Mouse (Mus musculus): ENCODE results near the gene Laptm5. TPM values are rescaled to one million over a fixed set of nuclear protein-coding genes. Genes with fewer than 3 reads are reported as not detected.

The Laptm5 gene
- polyA plus RNA-seq, 1 experiment from 2014 or later, result 16.7 TPM

- Histone ChIP-seq H3K27me3 (no peaks in the 10 kb centered on the region), H3K4me2 (no peak overlapping the region), H3K9ac (no peak overlapping the region), H3K27ac (peak overlapping the region; percentile 48), H3K36me3 (ENCODE audit: poor library complexity, severe bottlenecking) (no peaks in the 10 kb centered on the region), H3K4me1 (peaks cover 14% of the 10 kb centered on the region), H3K4me3 (no peak overlapping the region), H3K9me3 (replicated peaks) (no peaks in the 10 kb centered on the region)
- 67% methylated on average over 7 of the region's 7 CpGs for WGBS
- no peak for ATAC-seq
Measured at GRCm38 (mm10) chr4:130900746-130901145, 12.2 kb upstream of the Laptm5 start.

- H3K4me3 ChIP-seq, result no peak overlapping the region
- no peak overlapping the region for H3K4me2 ChIP-seq
- no peaks in the 10 kb centered on the region for H3K36me3 ChIP-seq (ENCODE audit: poor library complexity, severe bottlenecking)
- ATAC-seq, result no peak
- no peak overlapping the region for H3K27ac ChIP-seq
- H3K4me1 ChIP-seq, result peaks cover 17% of the 10 kb centered on the region
- WGBS, result 70% methylated on average over 8 of the region's 8 CpGs
- no peaks in the 10 kb centered on the region for H3K9me3 ChIP-seq (replicated peaks)
- H3K9ac ChIP-seq, result no peak overlapping the region
- H3K27me3 ChIP-seq, result no peaks in the 10 kb centered on the region
Measured at GRCm38 (mm10) chr4:130902289-130902781, 10.6 kb upstream of the Laptm5 start.

GRCm38 (mm10) chr4:130905025-130905424, 7.9 kb upstream of the Laptm5 start:
- Histone ChIP-seq H3K9ac (0 out of 2 replicates have a peak overlapping the region, but pooled peaks have one; percentile 2), H3K4me1 (peaks cover 15% of the 10 kb centered on the region), H3K27ac (no peak overlapping the region), H3K9me3 (replicated peaks) (no peaks in the 10 kb centered on the region), H3K27me3 (no peaks in the 10 kb centered on the region), H3K4me2 (no peak overlapping the region), H3K36me3 (ENCODE audit: poor library complexity, severe bottlenecking) (no peaks in the 10 kb centered on the region), H3K4me3 (no peak overlapping the region)
- ATAC-seq, result no peak
- 78% methylated on average over 7 of the region's 7 CpGs for WGBS

- Histone ChIP-seq H3K4me2 (no peak overlapping the region), H3K36me3 (ENCODE audit: poor library complexity, severe bottlenecking) (no peaks in the 10 kb centered on the region), H3K4me1 (peaks cover 15% of the 10 kb centered on the region), H3K4me3 (no peak overlapping the region), H3K27me3 (no peaks in the 10 kb centered on the region), H3K9me3 (replicated peaks) (no peaks in the 10 kb centered on the region), H3K27ac (no peak overlapping the region), H3K9ac (no peak overlapping the region)
- WGBS, result 84% methylated on average over 6 of the region's 6 CpGs
- ATAC-seq, result no peak
Measured at GRCm38 (mm10) chr4:130905882-130906281, 7.0 kb upstream of the Laptm5 start.

GRCm38 (mm10) chr4:130906296-130906695, 6.6 kb upstream of the Laptm5 start:
- H3K27me3 ChIP-seq, result no peaks in the 10 kb centered on the region
- no peak overlapping the region for H3K4me3 ChIP-seq
- H3K4me1 ChIP-seq, result peaks cover 15% of the 10 kb centered on the region
- H3K4me2 ChIP-seq, result no peak overlapping the region
- WGBS, result 35% methylated on average over 8 of the region's 8 CpGs
- ATAC-seq, result no peak
- H3K9me3 ChIP-seq (replicated peaks), result no peaks in the 10 kb centered on the region
- no peaks in the 10 kb centered on the region for H3K36me3 ChIP-seq (ENCODE audit: poor library complexity, severe bottlenecking)
- no peak overlapping the region for H3K9ac ChIP-seq
- H3K27ac ChIP-seq, result no peak overlapping the region

GRCm38 (mm10) chr4:130907200-130908069, 5.5 kb upstream of the Laptm5 start:
- Histone ChIP-seq H3K27me3 (no peaks in the 10 kb centered on the region), H3K27ac (no peak overlapping the region; the same call in 1 of the 2 replicates), H3K4me2 (no peak overlapping the region), H3K4me1 (peaks cover 15% of the 10 kb centered on the region), H3K9me3 (replicated peaks) (no peaks in the 10 kb centered on the region), H3K4me3 (no peak overlapping the region), H3K36me3 (ENCODE audit: poor library complexity, severe bottlenecking) (no peaks in the 10 kb centered on the region), H3K9ac (no peak overlapping the region)
- 75% methylated on average over 19 of the region's 19 CpGs for WGBS
- no peak for ATAC-seq

GRCm38 (mm10) chr4:130908133-130908532, 4.8 kb upstream of the Laptm5 start:
- ATAC-seq, result no peak
- Histone ChIP-seq H3K27me3 (no peaks in the 10 kb centered on the region), H3K36me3 (ENCODE audit: poor library complexity, severe bottlenecking) (no peaks in the 10 kb centered on the region)

GRCm38 (mm10) chr4:130909167-130909874, 3.6 kb upstream of the Laptm5 start:
- Histone ChIP-seq H3K4me1 (peaks cover 15% of the 10 kb centered on the region), H3K27me3 (no peaks in the 10 kb centered on the region), H3K36me3 (ENCODE audit: poor library complexity, severe bottlenecking) (no peaks in the 10 kb centered on the region), H3K27ac (no peak overlapping the region), H3K4me3 (no peak overlapping the region), H3K9me3 (replicated peaks) (no peaks in the 10 kb centered on the region), H3K9ac (no peak overlapping the region), H3K4me2 (no peak overlapping the region)
- WGBS, result 64% methylated on average over 17 of the region's 17 CpGs
- ATAC-seq, result no peak

More at GRCm38 (mm10) chr4:130908133-130908532, 4.8 kb upstream of the Laptm5 start:
- Histone ChIP-seq H3K4me1 (peaks cover 15% of the 10 kb centered on the region), H3K4me2 (no peak overlapping the region), H3K9me3 (replicated peaks) (no peaks in the 10 kb centered on the region), H3K9ac (no peak overlapping the region), H3K27ac (no peak overlapping the region), H3K4me3 (no peak overlapping the region)
- WGBS, result 88% methylated on average over 10 of the region's 10 CpGs

GRCm38 (mm10) chr4:130910666-130911065, 2.3 kb upstream of the Laptm5 start:
- H3K4me3 ChIP-seq, result no peak overlapping the region
- ATAC-seq, result no peak
- H3K27me3 ChIP-seq, result no peaks in the 10 kb centered on the region
- no peaks in the 10 kb centered on the region for H3K36me3 ChIP-seq (ENCODE audit: poor library complexity, severe bottlenecking)
- no peak overlapping the region for H3K9ac ChIP-seq
- no peaks in the 10 kb centered on the region for H3K9me3 ChIP-seq (replicated peaks)
- no peak overlapping the region for H3K4me2 ChIP-seq
- no peak overlapping the region for H3K27ac ChIP-seq
- H3K4me1 ChIP-seq, result peaks cover 9% of the 10 kb centered on the region
- 52% methylated on average over 7 of the region's 7 CpGs for WGBS

GRCm38 (mm10) chr4:130912626-130913025, 299 bp upstream of the Laptm5 start:
- no peaks in the 10 kb centered on the region; the same call in 1 of the 2 replicates for H3K27me3 ChIP-seq
- H3K36me3 ChIP-seq (ENCODE audit: poor library complexity, severe bottlenecking), result no peaks in the 10 kb centered on the region
- H3K9me3 ChIP-seq (replicated peaks), result no peaks in the 10 kb centered on the region
- no peak overlapping the region for H3K4me3 ChIP-seq
- H3K4me1 ChIP-seq, result no peaks in the 10 kb centered on the region; the same call in 1 of the 2 replicates
- ATAC-seq, result no peak
- no peak overlapping the region for H3K4me2 ChIP-seq
- H3K9ac ChIP-seq, result no peak overlapping the region
- H3K27ac ChIP-seq, result no peak overlapping the region
- 89% methylated on average over 3 of the region's 3 CpGs for WGBS

- Histone ChIP-seq H3K27ac (no peak overlapping the region), H3K9me3 (replicated peaks) (no peaks in the 10 kb centered on the region), H3K4me3 (no peak overlapping the region), H3K27me3 (no peaks in the 10 kb centered on the region; the same call in 1 of the 2 replicates), H3K4me1 (no peaks in the 10 kb centered on the region), H3K4me2 (no peak overlapping the region), H3K9ac (no peak overlapping the region), H3K36me3 (ENCODE audit: poor library complexity, severe bottlenecking) (no peaks in the 10 kb centered on the region)
- WGBS, result 68% methylated on average over 3 of the region's 3 CpGs
- no peak for ATAC-seq
Measured at GRCm38 (mm10) chr4:130913511-130913910, 586 bp downstream of the Laptm5 start.

GRCm38 (mm10) chr4:130914011-130914410, 1.1 kb downstream of the Laptm5 start:
- Histone ChIP-seq H3K9ac (no peak overlapping the region), H3K36me3 (ENCODE audit: poor library complexity, severe bottlenecking) (no peaks in the 10 kb centered on the region), H3K4me2 (no peak overlapping the region), H3K27ac (no peak overlapping the region), H3K4me1 (no peaks in the 10 kb centered on the region), H3K9me3 (replicated peaks) (no peaks in the 10 kb centered on the region), H3K4me3 (no peak overlapping the region), H3K27me3 (no peaks in the 10 kb centered on the region; the same call in 1 of the 2 replicates)
- ATAC-seq, result no peak
- WGBS, result 90% methylated on average over 4 of the region's 4 CpGs

All from forebrain, embryonic 13.5 days (tissue).